Mouse (Mus musculus) hindbrain, embryonic 16.5 days (tissue): ENCODE data around the gene Sgk2. TPM values are rescaled to one million over a fixed set of nuclear protein-coding genes. Genes with fewer than 3 reads are reported as not detected.

Source experiments
- ATAC-seq: fragments of 200-750 bp; cut with Nextera tagmentation; 2 replicates; pipeline ENCODE4 v1.8.0; 2017; ENCODE audit warnings: moderate TSS enrichment, moderate library complexity
- H3K27ac ChIP-seq: fragments of 300-500 bp; sonication (generic); 2 replicates; pipeline ENCODE4 v1.5.1; 2014; ENCODE audit warnings: low read depth, mild to moderate bottlenecking, control low read depth, low read length, moderate library complexity
- H3K27me3 ChIP-seq: fragments of 300-500 bp; sonication (generic); replicated peaks from 2 replicates; pipeline ENCODE4 v1.6.1; 2014; ENCODE audit warnings: low read length; ENCODE audit not compliant: control insufficient read depth, insufficient read depth
- H3K36me3 ChIP-seq: fragments of 300-500 bp; sonication (generic); 2 replicates; pipeline ENCODE4 v1.6.1; 2014; ENCODE audit warnings: mild to moderate bottlenecking, low read length, moderate library complexity, mixed read lengths; ENCODE audit not compliant: control insufficient read depth, insufficient read depth
- H3K4me1 ChIP-seq: fragments of 300-500 bp; sonication (generic); 2 replicates; pipeline ENCODE4 v1.6.1; 2014; ENCODE audit warnings: low read depth, low read length; ENCODE audit not compliant: control insufficient read depth, insufficient read depth
- H3K4me2 ChIP-seq: fragments of 300-500 bp; sonication (generic); 2 replicates; pipeline ENCODE4 v1.6.1; 2014; ENCODE audit warnings: mild to moderate bottlenecking, low read length, control low read depth, moderate library complexity
- H3K4me3 ChIP-seq: fragments of 300-500 bp; sonication (generic); 2 replicates; pipeline ENCODE4 v1.5.1; 2014; ENCODE audit warnings: mild to moderate bottlenecking, low read length, control low read depth, moderate library complexity
- H3K9ac ChIP-seq: fragments of 300-500 bp; sonication (generic); 2 replicates; pipeline ENCODE4 v1.6.1; 2014; ENCODE audit warnings: low read depth, mild to moderate bottlenecking, control low read depth, low read length, moderate library complexity
- H3K9me3 ChIP-seq: fragments of 300-500 bp; sonication (generic); 2 replicates; pipeline ENCODE4 v1.6.1; 2014; ENCODE audit warnings: mild to moderate bottlenecking, low read length, moderate library complexity; ENCODE audit not compliant: control insufficient read depth
- WGBS: fragments of 180-500 bp; shearing (Covaris S2); extraction: QIAGEN DNeasy Blood & Tissue Kit; methylation state at CpG from one replicate; pipeline ENCODE4 v1.1.7; 2014; 5-methylcytosine and 5-hydroxymethylcytosine counted together
- polyA plus RNA-seq: library from polyadenylated mRNA; unstranded; fragments of >200 nt; fragmentation: Nextera tagmentation; extraction: Ambion mirVana; gene quantifications from 2 replicates; pipeline ENCODE4 v1.2.1, GENCODE M21; 2015

The Sgk2 gene
- polyA plus RNA-seq, 1 experiment from 2014 or later: 0.25 TPM

GRCm38 (mm10) chr2:162999744-163000143 lies 12.6 kb downstream of the Sgk2 start:
- H3K27me3 ChIP-seq: no peaks in the 10 kb centered on the region
- no peak overlapping the region for H3K4me3 ChIP-seq
- H3K27ac ChIP-seq: no peak overlapping the region
- H3K4me2 ChIP-seq: no peak overlapping the region
- no peaks in the 10 kb centered on the region for H3K9me3 ChIP-seq
- no peaks in the 10 kb centered on the region for H3K36me3 ChIP-seq
- WGBS: 26% methylated on average over 3 of the region's 3 CpGs
- H3K9ac ChIP-seq: no peak overlapping the region
- no peaks in the 10 kb centered on the region; the same call in none of the 2 replicates for H3K4me1 ChIP-seq
- no peak for ATAC-seq

GRCm38 (mm10) chr2:163001071-163001470 lies 13.9 kb downstream of the Sgk2 start:
- Histone ChIP-seq H3K36me3 (no peaks in the 10 kb centered on the region), H3K4me1 (no peaks in the 10 kb centered on the region; the same call in none of the 2 replicates), H3K4me2 (no peak overlapping the region), H3K27ac (no peak overlapping the region), H3K9ac (no peak overlapping the region), H3K27me3 (no peaks in the 10 kb centered on the region), H3K9me3 (no peaks in the 10 kb centered on the region), H3K4me3 (no peak overlapping the region)
- WGBS: 86% methylated on average over 1 of the region's 1 CpGs
- ATAC-seq: no peak

GRCm38 (mm10) chr2:163007299-163007698 lies 20.2 kb downstream of the Sgk2 start:
- H3K36me3 ChIP-seq: no peaks in the 10 kb centered on the region
- H3K27ac ChIP-seq: no peak overlapping the region
- H3K9me3 ChIP-seq: no peaks in the 10 kb centered on the region
- H3K4me1 ChIP-seq: no peaks in the 10 kb centered on the region
- no peak for ATAC-seq
- 77% methylated on average over 4 of the region's 4 CpGs for WGBS
- no peak overlapping the region for H3K4me2 ChIP-seq
- H3K9ac ChIP-seq: no peak overlapping the region
- H3K27me3 ChIP-seq: no peaks in the 10 kb centered on the region
- H3K4me3 ChIP-seq: no peak overlapping the region

GRCm38 (mm10) chr2:163016916-163017743 lies 30.0 kb downstream of the Sgk2 start, which contains the start of gene Ift52:
TSS of gene Ift52 (plus strand) at chr2:163017354.
- peak within 1 kb of the TSS; percentile 93 for H3K9ac ChIP-seq
- H3K4me3 ChIP-seq: peak within 1 kb of the TSS; percentile 97
- peak within 1 kb of the TSS; percentile 87 for H3K27ac ChIP-seq
- H3K9me3 ChIP-seq: no peaks in the 10 kb centered on the region
- H3K4me2 ChIP-seq: peak within 1 kb of the TSS; percentile 60
- peak; percentile 98 for ATAC-seq
- WGBS: under 1% methylated on average over 57 of the region's 57 CpGs
- no peaks in the 10 kb centered on the region for H3K27me3 ChIP-seq
- peaks cover 9% of the 10 kb centered on the region for H3K4me1 ChIP-seq
- no peaks in the 10 kb centered on the region for H3K36me3 ChIP-seq

GRCm38 (mm10) chr2:163031289-163031688 lies 44.2 kb downstream of the Sgk2 start:
- Histone ChIP-seq H3K4me3 (no peak overlapping the region), H3K9ac (no peak overlapping the region), H3K4me2 (no peak overlapping the region), H3K27ac (no peak overlapping the region), H3K4me1 (no peaks in the 10 kb centered on the region), H3K27me3 (no peaks in the 10 kb centered on the region), H3K9me3 (no peaks in the 10 kb centered on the region), H3K36me3 (peaks cover 28% of the 10 kb centered on the region)
- 94% methylated on average over 5 of the region's 5 CpGs for WGBS
- no peak for ATAC-seq

GRCm38 (mm10) chr2:163031757-163032156 lies 44.6 kb downstream of the Sgk2 start:
- Histone ChIP-seq H3K9me3 (no peaks in the 10 kb centered on the region), H3K4me2 (no peak overlapping the region), H3K27ac (no peak overlapping the region), H3K4me3 (no peak overlapping the region), H3K36me3 (peaks cover 30% of the 10 kb centered on the region), H3K27me3 (no peaks in the 10 kb centered on the region), H3K9ac (no peak overlapping the region), H3K4me1 (no peaks in the 10 kb centered on the region)
- WGBS: 75% methylated on average over 2 of the region's 2 CpGs
- no peak for ATAC-seq

GRCm38 (mm10) chr2:163032622-163033021 lies 45.5 kb downstream of the Sgk2 start:
- no peaks in the 10 kb centered on the region for H3K27me3 ChIP-seq
- ATAC-seq: no peak
- H3K4me2 ChIP-seq: no peak overlapping the region
- H3K9ac ChIP-seq: no peak overlapping the region
- WGBS: 53% methylated on average over 4 of the region's 4 CpGs
- H3K36me3 ChIP-seq: peaks cover 33% of the 10 kb centered on the region
- no peaks in the 10 kb centered on the region for H3K9me3 ChIP-seq
- H3K4me3 ChIP-seq: no peak overlapping the region
- H3K4me1 ChIP-seq: no peaks in the 10 kb centered on the region
- no peak overlapping the region for H3K27ac ChIP-seq

- Histone ChIP-seq H3K4me2 (no peak overlapping the region), H3K27ac (no peak overlapping the region), H3K9me3 (no peaks in the 10 kb centered on the region), H3K4me1 (no peaks in the 10 kb centered on the region), H3K9ac (no peak overlapping the region), H3K4me3 (no peak overlapping the region), H3K27me3 (no peaks in the 10 kb centered on the region), H3K36me3 (peaks cover 27% of the 10 kb centered on the region)
- no peak for ATAC-seq
- 85% methylated on average over 7 of the region's 7 CpGs for WGBS
Observed at GRCm38 (mm10) chr2:163039940-163040339, 52.8 kb downstream of the Sgk2 start.

GRCm38 (mm10) chr2:163048125-163048524 lies 61.0 kb downstream of the Sgk2 start:
- Histone ChIP-seq H3K4me3 (peak overlapping the region; percentile 38), H3K27ac (no peak overlapping the region), H3K9me3 (no peaks in the 10 kb centered on the region), H3K27me3 (no peaks in the 10 kb centered on the region), H3K4me1 (no peaks in the 10 kb centered on the region), H3K4me2 (peak overlapping the region; percentile 73), H3K9ac (no peak overlapping the region), H3K36me3 (peaks cover 21% of the 10 kb centered on the region)
- peak; percentile 72 for ATAC-seq
- WGBS: 5% methylated on average over 10 of the region's 10 CpGs
